Mouse (Mus musculus) embryonic facial prominence, embryonic 11.5 days (tissue): ENCODE data around the gene Bcl2l10. TPM values are rescaled to one million over a fixed set of nuclear protein-coding genes. Genes with fewer than 3 reads are reported as not detected.

ENCODE experiments used
- ATAC-seq: fragments of 200-750 bp; cut with Nextera tagmentation; replicated peaks from 2 replicates; pipeline ENCODE4 v1.8.0; 2017; ENCODE audit warnings: low read depth; ENCODE audit not compliant: insufficient number of reproducible peaks, low FRiP score, low TSS enrichment
- DNase-seq: peaks from one replicate; pipeline ENCODE4 v3.0.0-alpha.2; 2015; ENCODE audit warnings: low spot score
- H3K27ac ChIP-seq: fragments of 300-500 bp; sonication (generic); replicated peaks from 2 replicates; pipeline ENCODE4 v1.5.1; 2014; ENCODE audit warnings: mild to moderate bottlenecking, low read depth, low read length, control low read depth
- H3K27me3 ChIP-seq: fragments of 300-500 bp; sonication (generic); 2 replicates; pipeline ENCODE4 v1.6.1; 2014; ENCODE audit warnings: mild to moderate bottlenecking, low read length, moderate library complexity, mixed read lengths; ENCODE audit not compliant: control insufficient read depth, insufficient read depth
- H3K36me3 ChIP-seq: fragments of 300-500 bp; sonication (generic); replicated peaks from 2 replicates; pipeline ENCODE4 v1.6.1; 2014; ENCODE audit warnings: low read depth, mild to moderate bottlenecking, low read length, moderate library complexity, mixed read lengths; ENCODE audit not compliant: control insufficient read depth, insufficient read depth
- H3K4me1 ChIP-seq: fragments of 300-500 bp; sonication (generic); 2 replicates; pipeline ENCODE4 v1.6.1; 2014; ENCODE audit warnings: low read length, mixed read lengths; ENCODE audit not compliant: control insufficient read depth, insufficient read depth
- H3K4me2 ChIP-seq: fragments of 300-500 bp; sonication (generic); 2 replicates; pipeline ENCODE4 v1.6.1; 2014; ENCODE audit warnings: low read depth, mild to moderate bottlenecking, control low read depth, low read length, moderate library complexity
- H3K4me3 ChIP-seq: fragments of 300-500 bp; sonication (generic); 2 replicates; pipeline ENCODE4 v1.5.1; 2014; ENCODE audit warnings: low read depth, low read length, control low read depth
- H3K9ac ChIP-seq: fragments of 300-500 bp; sonication (generic); replicated peaks from 2 replicates; pipeline ENCODE4 v1.6.1; 2014; ENCODE audit warnings: mild to moderate bottlenecking, control low read depth, low read length
- H3K9me3 ChIP-seq: fragments of 300-500 bp; sonication (generic); replicated peaks from 2 replicates; pipeline ENCODE4 v1.6.1; 2016; ENCODE audit warnings: mild to moderate bottlenecking, low read length, inconsistent platforms, mixed read lengths; ENCODE audit not compliant: control insufficient read depth
- WGBS: fragments of 180-500 bp; shearing (Covaris S2); extraction: QIAGEN DNeasy Blood & Tissue Kit; methylation state at CpG from one replicate; pipeline ENCODE4 v1.1.7; 2014; 5-methylcytosine and 5-hydroxymethylcytosine counted together
- polyA plus RNA-seq: library from polyadenylated mRNA; unstranded; fragments of >200 nt; fragmentation: Nextera tagmentation; extraction: Ambion mirVana; gene quantifications from 2 replicates; pipeline ENCODE4 v1.2.1, GENCODE M21; 2014

Bcl2l10 gene
- polyA plus RNA-seq, 1 experiment from 2014 or later, result not detected

DNA sequence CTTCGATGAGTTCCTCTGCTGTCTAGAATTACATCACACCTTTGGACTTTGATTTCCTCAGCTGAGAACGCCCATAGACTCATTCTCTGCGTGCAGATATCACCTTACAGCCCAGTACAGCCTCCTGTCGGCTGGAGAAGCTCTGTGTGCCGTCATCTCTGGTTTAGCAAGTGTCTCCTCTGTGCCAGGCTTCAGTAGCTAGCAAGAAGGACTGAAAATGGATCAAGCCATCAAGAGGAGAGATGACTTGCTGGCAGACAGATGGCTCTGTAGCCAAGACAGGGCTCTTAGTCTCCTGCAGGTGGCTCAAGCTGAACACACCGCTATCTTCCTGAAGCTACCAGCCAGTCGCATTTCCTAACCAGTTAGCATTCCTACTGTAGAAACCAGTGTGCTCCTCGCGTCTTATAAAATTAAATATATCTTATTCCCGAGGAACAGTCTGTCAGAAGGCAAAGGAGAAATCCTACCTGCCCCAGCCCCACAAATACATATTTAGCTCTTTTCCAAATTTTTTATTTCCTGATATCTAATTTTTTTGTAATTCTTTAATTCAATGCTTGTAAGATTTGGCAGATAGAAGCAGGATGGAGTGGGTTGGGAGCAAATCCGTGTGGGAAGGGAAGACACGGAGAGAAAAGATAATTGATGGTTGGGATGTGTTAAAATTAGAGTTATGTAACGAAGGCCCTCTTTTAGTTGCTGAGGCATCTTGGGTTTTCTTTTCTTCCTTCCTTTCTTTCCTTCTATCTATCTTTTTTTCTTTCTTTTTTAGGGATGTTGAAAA is 25.3 kb upstream of the Bcl2l10 start:
- DNase-seq, result no peak
- H3K4me3 ChIP-seq, result no peak overlapping the region
- no peaks in the 10 kb centered on the region for H3K4me1 ChIP-seq
- no peaks in the 10 kb centered on the region for H3K36me3 ChIP-seq
- H3K27ac ChIP-seq, result no peak overlapping the region
- H3K9me3 ChIP-seq, result no peaks in the 10 kb centered on the region
- ATAC-seq, result no peak
- 80% methylated on average over 13 of the region's 13 CpGs for WGBS
- H3K9ac ChIP-seq, result no peak overlapping the region
- H3K27me3 ChIP-seq, result no peaks in the 10 kb centered on the region
- no peak overlapping the region for H3K4me2 ChIP-seq

- no peak overlapping the region for H3K4me2 ChIP-seq
- ATAC-seq (no peak), DNase-seq (no peak)
- no peak overlapping the region for H3K9ac ChIP-seq
- H3K36me3 ChIP-seq, result no peaks in the 10 kb centered on the region
- H3K4me3 ChIP-seq, result no peak overlapping the region
- H3K27ac ChIP-seq, result no peak overlapping the region
- no peaks in the 10 kb centered on the region for H3K27me3 ChIP-seq
- 96% methylated on average over 3 of the region's 3 CpGs for WGBS
- H3K9me3 ChIP-seq, result no peaks in the 10 kb centered on the region
- no peaks in the 10 kb centered on the region for H3K4me1 ChIP-seq
Observed at GRCm38 (mm10) chr9:75328047-75328446, 19.5 kb upstream of the Bcl2l10 start.

GRCm38 (mm10) chr9:75330821-75331220 is 16.7 kb upstream of the Bcl2l10 start:
- no peaks in the 10 kb centered on the region for H3K36me3 ChIP-seq
- no peak overlapping the region for H3K9ac ChIP-seq
- H3K4me3 ChIP-seq, result no peak overlapping the region
- 89% methylated on average over 8 of the region's 8 CpGs for WGBS
- no peaks in the 10 kb centered on the region for H3K27me3 ChIP-seq
- no peak overlapping the region for H3K4me2 ChIP-seq
- H3K27ac ChIP-seq, result no peak overlapping the region
- no peaks in the 10 kb centered on the region for H3K4me1 ChIP-seq
- H3K9me3 ChIP-seq, result no peaks in the 10 kb centered on the region
- ATAC-seq, result no peak
- DNase-seq, result no peak

- Histone ChIP-seq H3K27ac (no peak overlapping the region), H3K4me2 (no peak overlapping the region), H3K9me3 (no peaks in the 10 kb centered on the region), H3K4me1 (no peaks in the 10 kb centered on the region), H3K27me3 (no peaks in the 10 kb centered on the region), H3K9ac (no peak overlapping the region), H3K36me3 (no peaks in the 10 kb centered on the region; the same call in 1 of the 2 replicates), H3K4me3 (no peak overlapping the region)
- ATAC-seq, result no peak
- 83% methylated on average over 4 of the region's 4 CpGs for whole genome bisulfite sequencing
- no peak for DNase-seq
Observed at GRCm38 (mm10) chr9:75334440-75334839, 13.1 kb upstream of the Bcl2l10 start.

DNA sequence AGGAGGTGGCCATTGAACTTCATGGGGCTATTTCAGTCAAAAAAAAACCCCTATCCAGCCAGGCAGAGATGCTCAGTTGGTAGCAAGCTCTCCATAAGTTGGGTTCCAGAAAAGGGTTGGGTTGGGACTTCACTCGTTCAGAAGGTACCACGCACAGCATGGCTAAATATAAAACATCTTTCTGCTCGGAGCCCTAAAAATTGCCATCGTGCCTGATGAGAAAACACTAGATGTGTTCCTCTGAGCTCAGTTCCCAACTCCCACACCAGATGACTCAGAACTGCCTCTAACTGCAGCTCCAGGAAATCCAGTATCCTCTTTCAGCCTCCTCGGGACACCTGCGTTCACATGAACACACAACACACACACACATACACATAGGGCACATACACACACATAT is 9.5 kb upstream of the Bcl2l10 start:
- no peak overlapping the region for H3K9ac ChIP-seq
- no peaks in the 10 kb centered on the region; the same call in 1 of the 2 replicates for H3K36me3 ChIP-seq
- H3K27ac ChIP-seq, result no peak overlapping the region
- no peaks in the 10 kb centered on the region for H3K27me3 ChIP-seq
- no peaks in the 10 kb centered on the region for H3K4me1 ChIP-seq
- H3K9me3 ChIP-seq, result no peaks in the 10 kb centered on the region
- H3K4me3 ChIP-seq, result no peak overlapping the region
- ATAC-seq, result no peak
- no peak for DNase-seq
- 91% methylated on average over 6 of the region's 6 CpGs for WGBS
- no peak overlapping the region for H3K4me2 ChIP-seq

DNA sequence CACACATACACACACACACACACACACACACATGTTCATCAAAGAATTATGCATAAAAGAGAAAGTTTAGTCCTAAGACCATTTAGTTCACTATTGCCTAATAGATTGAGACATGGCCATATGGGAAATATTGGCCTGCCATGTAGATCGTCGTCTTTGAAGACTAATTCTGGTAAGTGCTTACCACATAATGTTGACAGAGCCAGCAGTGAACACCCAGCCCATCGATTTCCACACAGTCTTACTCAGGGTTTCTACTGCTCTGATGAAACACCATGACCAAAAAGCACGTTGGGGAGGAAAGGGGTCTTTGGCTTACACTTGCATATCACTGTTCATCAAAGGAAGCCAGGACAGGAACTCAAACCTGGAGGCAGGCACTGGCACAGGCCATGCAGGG is 5.1 kb upstream of the Bcl2l10 start:
- H3K27me3 ChIP-seq, result no peaks in the 10 kb centered on the region
- no peaks in the 10 kb centered on the region for H3K9me3 ChIP-seq
- no peaks in the 10 kb centered on the region for H3K4me1 ChIP-seq
- 83% methylated on average over 4 of the region's 4 CpGs for WGBS
- H3K36me3 ChIP-seq, result no peaks in the 10 kb centered on the region; the same call in 1 of the 2 replicates
- no peak overlapping the region for H3K4me3 ChIP-seq
- ATAC-seq (no peak), DNase-seq (no peak)
- H3K4me2 ChIP-seq, result no peak overlapping the region
- no peak overlapping the region for H3K27ac ChIP-seq
- H3K9ac ChIP-seq, result no peak overlapping the region

DNA sequence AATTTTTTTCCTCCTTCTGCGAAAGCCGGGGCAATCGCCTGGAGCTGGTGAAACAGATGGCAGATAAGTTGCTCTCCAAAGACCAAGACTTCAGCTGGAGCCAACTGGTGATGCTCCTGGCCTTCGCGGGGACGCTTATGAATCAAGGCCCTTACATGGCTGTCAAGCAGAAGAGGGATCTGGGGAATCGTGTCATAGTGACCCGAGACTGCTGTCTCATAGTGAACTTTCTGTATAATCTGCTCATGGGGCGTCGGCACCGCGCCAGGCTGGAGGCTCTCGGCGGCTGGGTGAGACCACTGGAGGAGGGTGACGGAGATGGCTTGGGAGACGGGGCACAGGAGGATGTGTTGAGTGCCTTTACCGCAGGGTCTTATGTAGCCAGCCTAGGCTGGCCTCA is 508 bp downstream of the Bcl2l10 start:
- DNase-seq, result no peak
- WGBS, result 96% methylated on average over 17 of the region's 17 CpGs
- H3K9ac ChIP-seq, result no peak overlapping the region
- no peaks in the 10 kb centered on the region for H3K4me1 ChIP-seq
- H3K36me3 ChIP-seq, result no peaks in the 10 kb centered on the region
- no peak for ATAC-seq
- no peak overlapping the region for H3K4me2 ChIP-seq
- H3K27me3 ChIP-seq, result no peaks in the 10 kb centered on the region
- H3K9me3 ChIP-seq, result no peaks in the 10 kb centered on the region
- H3K4me3 ChIP-seq, result no peak overlapping the region
- no peak overlapping the region for H3K27ac ChIP-seq

GRCm38 (mm10) chr9:75348641-75349040 is 1.1 kb downstream of the Bcl2l10 start:
- DNase-seq (no peak), ATAC-seq (no peak)
- no peaks in the 10 kb centered on the region for H3K9me3 ChIP-seq
- H3K4me1 ChIP-seq, result no peaks in the 10 kb centered on the region
- no peak overlapping the region for H3K9ac ChIP-seq
- H3K4me2 ChIP-seq, result no peak overlapping the region
- H3K27me3 ChIP-seq, result no peaks in the 10 kb centered on the region
- 67% methylated on average over 3 of the region's 3 CpGs for WGBS
- no peak overlapping the region for H3K27ac ChIP-seq
- H3K36me3 ChIP-seq, result no peaks in the 10 kb centered on the region
- no peak overlapping the region for H3K4me3 ChIP-seq
